23 mouse cellular contexts compared by ENCODE assay signal in genomic region chr9:43977773-43978172, GRCm38 (mm10).
"Had no signal": no experiment of that assay in that cellular context is flagged by ENCODE, and none has a peak within 500 bp of the region (broad histone marks: within the 10 kb centered on the region; RNA-seq: fewer than 3 reads in every experiment).

No protein-coding gene starts in this region.

- H3K9me3 ChIP-seq: heart, embryonic 13.5 days; heart, embryonic 15.5 days; hindbrain, embryonic 13.5 days; hindbrain, embryonic 15.5 days; limb, embryonic 13.5 days; limb, embryonic 15.5 days; liver, embryonic 12.5 days had no signal

- H3K4me3 ChIP-seq: heart, adult 2 months; heart, embryonic 13.5 days; heart, embryonic 15.5 days; hindbrain, embryonic 13.5 days; hindbrain, embryonic 15.5 days; limb, embryonic 13.5 days; limb, embryonic 15.5 days; liver, embryonic 12.5 days had no signal

- DNase-seq: forebrain, postnatal 0 days; gastrocnemius, postnatal 14 days; gastrocnemius, postnatal 36 days; heart, adult 11 months; heart, adult 2 months; heart, postnatal 14 days; heart, postnatal 36 days; kidney, adult 18-20 months; kidney, postnatal 14 days; layer of hippocampus, adult 9-11 months; layer of hippocampus, postnatal 36 days; left cerebral cortex, postnatal 4 days had no signal

- H3K36me3 ChIP-seq: heart, embryonic 13.5 days; heart, embryonic 15.5 days; hindbrain, embryonic 13.5 days; hindbrain, embryonic 15.5 days; limb, embryonic 13.5 days; limb, embryonic 15.5 days; liver, embryonic 12.5 days had no signal

- H3K4me2 ChIP-seq: heart, embryonic 11.5 days; heart, embryonic 13.5 days; heart, embryonic 15.5 days; hindbrain, embryonic 13.5 days; hindbrain, embryonic 15.5 days; limb, embryonic 13.5 days; limb, embryonic 15.5 days; liver, embryonic 12.5 days had no signal

- ATAC-seq: forebrain, postnatal 0 days; hindbrain, postnatal 0 days; intestine, embryonic 16.5 days; liver, embryonic 12.5 days had no signal

- H3K27me3 ChIP-seq: hindbrain, embryonic 15.5 days; limb, embryonic 13.5 days; liver, embryonic 12.5 days had no signal

- H3K27ac ChIP-seq: heart, adult 2 months; heart, embryonic 13.5 days; heart, embryonic 15.5 days; hindbrain, embryonic 13.5 days; hindbrain, embryonic 15.5 days; hindbrain, postnatal 0 days; limb, embryonic 13.5 days; limb, embryonic 15.5 days; liver, embryonic 12.5 days; liver, embryonic 14.5 days had no signal

- H3K4me1 ChIP-seq: hindbrain, embryonic 13.5 days; hindbrain, embryonic 15.5 days; limb, embryonic 13.5 days; limb, embryonic 15.5 days; liver, embryonic 12.5 days had no signal

- H3K9ac ChIP-seq: forebrain, postnatal 0 days; heart, embryonic 13.5 days; heart, embryonic 15.5 days; hindbrain, embryonic 13.5 days; hindbrain, embryonic 15.5 days; limb, embryonic 13.5 days; limb, embryonic 15.5 days; liver, embryonic 12.5 days; liver, embryonic 14.5 days had no signal
